Mouse (Mus musculus): ENCODE results near the gene AF067063.
"Not testable (repeated sequence)": the region's sequence is repeated elsewhere in the genome, so short reads cannot be mapped to it uniquely, and the experiment has no call there.

AF067063 gene

GRCm38 (mm10) chr13:119830116-119830515 is at the start of gene AF067063:
TSS of gene AF067063 (minus strand) at chr13:119830216.
- DNase-seq (ENCODE audit: low read depth, low spot score) = not testable (repeated sequence)

GRCm38 (mm10) chr13:119864395-119864999 is 34.5 kb upstream of the AF067063 start:
- not testable (repeated sequence) for DNase-seq (ENCODE audit: low read depth, low spot score)

GRCm38 (mm10) chr13:119862399-119862798 is 32.4 kb upstream of the AF067063 start:
- not testable (repeated sequence) for DNase-seq (ENCODE audit: low read depth, low spot score)

GRCm38 (mm10) chr13:119839982-119840381 is 10.0 kb upstream of the AF067063 start:
- not testable (repeated sequence) for DNase-seq (ENCODE audit: low read depth, low spot score)

- DNase-seq (ENCODE audit: low read depth, low spot score) = peak; percentile 67
These were observed 7.8 kb upstream of the AF067063 start for GRCm38 (mm10) chr13:119837719-119838337.

- peak; percentile 45 for DNase-seq (ENCODE audit: low read depth, low spot score)
These were observed 6.4 kb upstream of the AF067063 start for GRCm38 (mm10) chr13:119836324-119836811.

- peak; percentile 58 for DNase-seq (ENCODE audit: low read depth, low spot score)
These were observed 5.5 kb upstream of the AF067063 start, which contains the start of gene D13Ertd608e for GRCm38 (mm10) chr13:119835320-119836056. TSS of gene D13Ertd608e (plus strand) at chr13:119836006.

GRCm38 (mm10) chr13:119817579-119818206 is 12.3 kb downstream of the AF067063 start:
- peak; percentile 42 for DNase-seq (ENCODE audit: low read depth, low spot score)

- DNase-seq (ENCODE audit: low read depth, low spot score) = no peak
These were observed 13.2 kb downstream of the AF067063 start for GRCm38 (mm10) chr13:119816798-119817197.

GRCm38 (mm10) chr13:119810031-119810430 is 20.0 kb downstream of the AF067063 start:
- DNase-seq (ENCODE audit: low read depth, low spot score) = no peak

- no peak for DNase-seq (ENCODE audit: low read depth, low spot score)
These were observed 21.1 kb downstream of the AF067063 start for GRCm38 (mm10) chr13:119808937-119809336.

GRCm38 (mm10) chr13:119797656-119798055 is 32.4 kb downstream of the AF067063 start:
- DNase-seq (ENCODE audit: low read depth, low spot score) = no peak

GRCm38 (mm10) chr13:119792791-119793404 is 37.1 kb downstream of the AF067063 start:
- no peak for DNase-seq (ENCODE audit: low read depth, low spot score)

GRCm38 (mm10) chr13:119791580-119792135 is 38.4 kb downstream of the AF067063 start:
- DNase-seq (ENCODE audit: low read depth, low spot score) = no peak

- peak; percentile 98 for DNase-seq (ENCODE audit: low read depth, low spot score)
These were observed 39.0 kb downstream of the AF067063 start, which contains the start of gene Zfp131 for GRCm38 (mm10) chr13:119790761-119791579. TSS of gene Zfp131 (minus strand) at chr13:119790889.

GRCm38 (mm10) chr13:119789851-119790717 is 39.9 kb downstream of the AF067063 start:
- peak; percentile 31 for DNase-seq (ENCODE audit: low read depth, low spot score)

- no peak for DNase-seq (ENCODE audit: low read depth, low spot score)
These were observed 46.4 kb downstream of the AF067063 start for GRCm38 (mm10) chr13:119783581-119783980.

Data from ZHBTc4 (cell line).